Mouse (Mus musculus) CD4-positive, CD25-positive, alpha-beta regulatory T cell, adult 4 months (primary cell): ENCODE data around the gene C130050O18Rik. TPM values are rescaled to one million over a fixed set of nuclear protein-coding genes. Genes with fewer than 3 reads are reported as not detected.

Experiments
- ATAC-seq: one replicate; pipeline ENCODE4 v1.8.0; 2017
- polyA plus RNA-seq, 2 experiments: library from polyadenylated mRNA; unstranded; fragments of 100-300 nt; shearing (Covaris generic); gene quantifications; one replicate each; pipeline ENCODE4 v1.2.1; 2017

Gene C130050O18Rik
- polyA plus RNA-seq, 2 experiments from 2014 or later: not detected

DNA sequence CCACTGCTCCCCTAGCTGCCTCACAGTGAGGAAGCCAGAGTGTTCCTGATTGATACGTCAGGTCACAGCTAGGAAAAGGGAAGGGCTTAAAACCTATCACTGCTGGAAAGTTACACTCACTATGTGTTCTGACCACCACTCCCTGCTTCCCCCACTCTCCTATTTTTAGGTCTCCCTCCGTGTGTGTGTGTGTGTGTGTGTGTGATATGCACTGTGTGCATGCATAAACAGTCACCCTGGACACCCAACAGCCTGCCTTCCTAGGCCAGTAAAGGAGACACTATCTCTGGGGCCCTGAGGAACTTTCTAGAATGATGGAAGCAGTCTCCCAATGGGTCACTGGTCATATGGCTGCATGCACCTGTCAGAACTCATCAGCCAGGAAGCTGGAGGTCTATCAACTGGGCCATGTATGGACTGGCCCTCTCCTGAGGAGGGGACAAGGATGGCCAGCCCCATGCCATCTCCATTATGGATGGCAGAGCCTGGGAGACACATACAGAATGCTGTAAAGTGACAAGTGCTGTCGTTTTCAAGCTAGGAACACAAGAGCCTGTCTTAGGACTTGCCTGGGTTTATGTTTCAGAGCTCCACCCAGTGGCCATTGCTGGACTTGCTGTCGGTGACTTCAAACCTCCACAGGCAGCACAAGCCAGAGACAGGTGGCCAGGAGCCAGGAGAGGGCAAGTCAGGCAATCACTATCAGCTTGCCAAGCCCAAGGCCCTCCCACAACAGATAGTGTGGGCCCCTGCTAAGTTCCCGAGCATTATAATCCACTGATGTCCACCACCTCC is 6.9 kb upstream of the C130050O18Rik start:
- ATAC-seq: peak; percentile 90

DNA sequence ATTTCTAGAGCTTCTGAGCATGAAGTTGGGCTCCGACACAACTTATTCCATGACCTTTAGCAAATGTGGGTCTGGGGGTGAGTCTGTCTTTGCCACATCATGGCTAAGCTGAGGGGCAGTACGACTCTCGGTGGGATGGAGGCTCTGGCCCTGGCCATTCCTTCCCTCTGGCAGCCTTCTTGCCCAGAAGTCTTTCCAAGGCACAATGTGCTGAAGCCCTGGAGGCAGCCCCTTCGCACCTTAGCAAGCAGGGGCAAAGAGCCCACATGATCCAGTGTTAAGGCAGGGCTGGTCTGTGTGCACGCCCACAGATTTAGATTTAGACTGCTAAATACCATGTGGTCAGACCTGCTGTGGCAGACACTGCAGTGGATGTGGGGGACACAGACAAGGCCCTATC is 6.3 kb upstream of the C130050O18Rik start:
- ATAC-seq: no peak

DNA sequence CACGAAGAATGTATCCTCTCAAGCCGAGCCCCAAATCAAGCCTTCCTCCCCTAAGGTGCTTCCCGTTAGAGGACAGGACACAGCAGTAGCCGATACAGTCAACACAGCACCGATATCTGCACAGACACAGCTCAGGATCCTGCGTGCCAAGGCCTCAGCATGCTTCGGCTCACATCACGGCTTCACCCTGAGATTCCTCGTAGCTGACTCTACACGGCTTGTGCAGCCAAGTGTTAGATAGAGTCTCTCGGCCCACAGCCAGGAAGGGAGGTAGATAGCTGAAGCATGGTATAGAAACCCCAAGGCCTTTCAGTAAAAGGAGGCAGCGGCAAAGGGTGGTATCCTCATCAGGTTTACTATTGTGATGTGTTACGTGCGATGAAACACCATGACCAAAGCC is 5.1 kb upstream of the C130050O18Rik start:
- ATAC-seq: no peak

DNA sequence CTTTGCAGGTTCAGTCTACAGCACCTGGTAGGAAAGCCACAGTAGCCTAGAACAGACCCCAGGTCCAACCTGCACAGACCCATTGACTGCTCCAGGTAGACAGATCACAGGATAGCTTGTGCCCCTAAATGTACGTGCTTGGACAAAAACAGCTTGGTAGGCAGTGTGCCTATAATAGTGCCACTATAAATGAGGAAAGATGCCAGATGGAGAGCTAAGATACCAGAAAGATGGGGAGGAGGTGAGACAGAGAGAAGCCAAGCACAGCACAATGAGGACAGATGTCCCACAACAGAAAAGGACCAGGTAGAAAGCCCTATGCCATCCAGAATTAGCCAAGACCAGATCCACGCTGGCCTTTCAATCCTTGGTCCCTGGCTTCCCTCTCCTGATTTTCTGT is 3.0 kb upstream of the C130050O18Rik start:
- ATAC-seq: no peak

DNA sequence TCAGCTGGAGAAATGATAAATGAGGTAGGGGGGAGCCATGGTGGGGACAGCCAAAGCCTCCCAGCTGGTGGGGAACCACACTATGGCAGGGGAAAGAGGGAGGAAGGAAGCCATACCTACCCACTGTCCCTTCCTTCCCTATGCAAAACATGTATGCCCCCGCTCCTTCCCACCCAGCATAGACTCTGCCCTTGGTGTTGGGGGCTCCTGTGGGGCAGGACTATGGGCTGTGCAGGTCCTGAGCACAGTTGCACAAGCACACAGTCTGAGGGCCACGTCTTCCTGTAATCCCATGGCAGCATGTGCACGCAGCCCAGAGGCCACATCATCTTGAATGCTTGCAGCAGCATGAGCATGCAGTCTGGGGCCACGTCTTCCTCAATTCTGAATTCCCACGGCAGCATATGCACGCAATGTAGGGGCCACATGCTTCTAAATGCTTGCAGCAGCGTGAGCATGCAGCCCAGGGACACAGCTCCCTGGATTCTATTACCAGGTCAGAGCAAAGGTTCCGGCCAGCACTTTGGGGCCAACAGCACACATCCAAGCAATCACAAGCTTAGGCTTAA is 1.3 kb upstream of the C130050O18Rik start:
- ATAC-seq: no peak

DNA sequence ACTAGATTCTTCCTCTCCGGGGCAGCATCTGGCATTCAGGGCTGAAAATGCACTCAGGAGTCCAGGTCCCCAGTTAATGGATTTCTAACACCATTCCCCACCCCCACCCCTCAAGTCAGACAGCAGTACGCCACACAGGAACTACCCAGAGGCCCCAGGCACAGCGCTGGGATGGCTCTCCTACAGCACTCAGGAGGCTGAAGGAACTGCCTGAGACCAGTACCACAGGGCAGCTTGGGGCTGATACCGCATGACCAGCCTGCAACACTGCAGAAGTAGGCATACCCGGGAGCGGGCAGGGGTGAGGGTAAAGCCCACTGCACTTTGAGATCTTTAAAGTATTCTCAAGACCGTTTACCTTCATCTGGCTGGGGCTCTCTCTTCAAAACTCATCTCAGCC is 398 bp downstream of the C130050O18Rik start:
- ATAC-seq: no peak

DNA sequence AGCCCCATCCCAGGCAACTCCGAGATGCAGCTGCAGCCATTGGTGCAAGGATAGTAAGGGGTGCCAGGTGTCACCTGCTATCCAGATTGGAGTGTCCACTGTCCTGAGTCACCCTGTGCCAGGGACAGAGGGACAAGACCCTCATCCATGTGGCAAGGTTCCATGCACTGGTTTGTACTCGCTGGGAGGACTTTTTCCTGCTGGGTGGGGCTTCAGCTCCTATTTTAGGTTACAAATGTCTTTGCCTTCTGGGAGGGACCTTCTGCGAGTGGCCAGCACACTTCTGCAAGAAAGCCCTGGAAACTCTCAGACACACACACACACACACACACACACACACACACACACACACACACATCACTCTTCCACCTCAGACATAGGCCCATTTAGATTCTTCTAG is 873 bp downstream of the C130050O18Rik start:
- ATAC-seq: no peak

DNA sequence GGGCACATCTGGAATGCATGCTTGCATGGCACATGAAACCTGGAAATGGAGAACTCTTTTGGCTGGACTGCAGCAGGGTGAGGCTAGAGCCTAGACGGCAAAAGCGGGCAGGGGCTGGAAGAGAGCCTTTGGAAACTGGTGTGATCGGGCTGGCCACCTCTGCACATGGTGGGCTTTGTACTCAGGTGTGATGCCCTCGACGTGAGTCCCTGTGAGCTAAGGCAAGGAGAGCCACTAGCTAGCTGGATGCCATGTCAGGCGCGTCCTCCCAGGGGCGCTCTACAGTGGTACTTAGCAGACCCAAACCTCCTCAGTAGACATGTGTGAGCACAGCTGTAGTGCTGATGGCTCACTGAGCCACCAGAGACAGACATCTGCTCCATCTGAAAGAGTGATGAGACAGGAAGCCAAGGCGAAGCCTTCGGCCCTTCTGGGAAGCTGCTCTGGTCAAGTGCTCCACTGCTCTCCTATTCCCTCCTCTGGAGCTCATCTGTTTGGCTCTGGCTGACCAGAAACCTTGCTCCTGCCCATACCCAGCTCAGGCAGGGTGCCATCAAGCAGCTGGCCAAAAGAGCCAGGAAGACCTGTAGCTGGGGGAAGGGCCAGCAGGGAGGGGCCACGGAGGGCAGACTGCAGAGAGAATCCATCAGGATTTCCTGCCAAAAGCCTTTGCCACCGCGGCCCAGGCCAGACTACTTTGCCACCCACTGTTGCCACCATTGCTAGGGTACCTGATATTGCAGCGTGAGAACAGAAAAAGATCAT is 2.2 kb downstream of the C130050O18Rik start:
- no peak for ATAC-seq

DNA sequence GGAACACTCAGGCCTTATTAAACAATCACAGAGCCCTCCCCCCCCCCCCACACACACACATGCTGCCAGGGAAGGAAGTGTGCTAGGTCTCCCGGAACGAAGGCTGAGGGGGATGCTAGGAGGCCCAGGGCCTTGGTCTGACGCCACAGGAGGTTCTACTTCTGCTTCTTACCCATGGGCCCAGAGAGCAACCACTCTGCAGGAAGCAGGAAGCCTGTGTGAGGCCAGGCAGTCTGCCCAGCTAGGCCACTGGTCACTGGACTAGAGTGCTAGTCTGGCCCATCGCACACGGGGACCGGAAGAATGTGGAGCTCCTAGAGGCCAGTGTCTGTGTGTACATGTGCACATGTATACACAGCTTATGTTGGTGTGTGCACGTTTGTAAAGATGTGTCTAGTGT is 3.4 kb downstream of the C130050O18Rik start:
- ATAC-seq: no peak

DNA sequence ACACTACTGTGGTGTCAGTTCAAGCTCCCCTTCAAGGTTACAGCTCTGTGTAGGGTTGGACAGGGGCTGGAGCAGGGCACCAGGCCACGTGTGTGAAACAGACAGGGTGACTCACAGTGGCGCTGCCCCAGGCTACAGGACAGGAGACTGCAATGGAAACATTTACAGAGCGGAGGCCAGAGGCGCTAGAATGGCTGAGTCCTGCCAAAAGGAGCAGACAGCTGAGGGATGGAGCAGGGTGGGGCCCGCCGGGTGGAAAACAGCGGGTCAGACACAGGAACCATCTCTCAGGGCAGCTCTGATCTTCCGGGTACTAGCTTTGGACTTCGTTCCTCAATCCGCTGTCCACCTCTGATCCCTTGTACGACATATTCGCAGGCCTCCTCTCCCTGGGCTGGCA is 4.3 kb downstream of the C130050O18Rik start:
- ATAC-seq: no peak

DNA sequence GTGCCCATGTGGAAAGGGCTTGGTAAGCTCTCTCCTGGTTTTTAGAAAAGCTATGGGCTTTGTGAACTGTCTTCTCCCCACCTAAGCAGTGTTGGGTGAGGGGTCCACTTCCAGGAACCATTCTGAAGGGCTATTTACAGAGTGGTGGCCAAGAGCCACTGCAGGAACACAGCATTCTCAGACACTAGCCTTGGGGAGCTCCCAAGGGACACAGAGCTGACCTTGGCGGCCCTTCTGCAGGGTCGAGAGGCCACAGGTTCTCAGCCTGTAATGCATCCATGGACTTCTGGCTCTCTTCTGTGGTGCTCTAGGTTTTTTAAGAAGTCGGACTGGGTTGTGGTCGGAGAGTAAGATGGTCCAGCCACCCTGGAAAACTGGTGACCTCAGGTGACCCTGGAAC is 5.0 kb downstream of the C130050O18Rik start:
- ATAC-seq: no peak

DNA sequence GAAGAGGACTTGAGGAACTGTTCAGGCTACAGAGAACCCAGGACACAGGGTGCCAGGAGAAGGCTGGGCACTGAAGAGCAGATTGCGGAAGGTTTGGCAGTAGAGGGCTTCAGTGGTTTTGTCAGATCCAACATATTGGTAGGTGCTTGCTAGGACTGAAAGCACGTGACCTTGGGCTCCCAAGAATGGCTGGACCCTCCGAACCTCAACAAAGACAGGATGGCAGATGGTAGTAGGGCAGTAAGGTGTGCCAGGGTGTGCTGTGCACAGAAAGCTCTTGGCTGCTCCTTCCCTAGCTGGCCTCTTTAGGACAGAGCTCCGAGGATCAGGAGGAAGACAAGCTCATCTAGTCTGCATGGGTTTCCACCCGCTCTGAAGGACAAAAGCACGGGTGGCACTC is 6.0 kb downstream of the C130050O18Rik start:
- no peak for ATAC-seq

DNA sequence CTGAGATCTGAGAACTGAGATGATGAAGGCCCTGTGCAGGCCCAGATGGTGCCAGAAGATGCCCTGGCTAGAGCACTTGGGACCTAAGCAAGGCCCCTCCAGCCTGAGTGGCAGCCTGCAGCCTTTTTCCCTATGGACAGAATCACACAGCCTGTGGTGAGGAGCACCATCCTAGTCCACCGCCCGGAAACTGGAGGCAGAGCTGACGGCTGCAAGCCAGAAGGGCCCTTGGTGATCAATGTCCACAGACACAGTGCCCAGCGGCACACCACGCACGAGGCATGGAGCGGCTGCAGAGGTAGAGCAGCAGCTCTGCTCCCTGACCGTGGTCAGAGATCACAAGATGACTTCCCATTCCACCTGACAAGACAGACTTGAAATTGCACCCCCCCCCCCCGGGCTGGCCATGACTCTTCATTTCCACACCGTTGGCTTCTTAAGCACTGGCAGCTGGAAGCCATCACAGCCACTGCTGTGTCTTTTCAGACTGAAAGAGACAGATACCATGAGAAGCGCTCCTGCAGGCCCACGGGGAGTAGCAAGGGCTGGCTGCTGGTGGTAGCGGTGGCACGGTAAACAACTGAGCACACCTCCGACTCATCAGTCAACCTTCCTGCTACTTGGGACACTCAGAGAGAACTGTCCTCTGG is 6.7 kb downstream of the C130050O18Rik start:
- no peak for ATAC-seq

DNA sequence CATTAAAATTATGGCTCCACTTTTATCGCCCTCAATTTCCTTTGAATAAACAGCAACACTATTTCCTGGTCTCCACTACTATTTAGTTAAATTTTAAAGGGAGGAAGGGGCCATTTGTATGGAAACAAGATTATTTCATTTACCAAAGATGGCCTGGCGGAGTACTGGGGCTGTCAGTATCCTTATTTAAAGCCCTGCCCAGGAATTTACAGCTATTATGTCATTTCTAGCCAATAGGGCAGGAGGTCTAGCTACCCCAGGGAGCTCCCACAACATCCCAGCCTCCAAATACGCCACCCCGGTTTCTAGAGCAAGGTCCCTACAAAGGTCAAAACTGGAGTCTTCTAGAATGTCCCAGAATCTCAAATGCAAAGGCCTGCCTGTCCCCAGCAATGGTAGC is 8.5 kb downstream of the C130050O18Rik start:
- no peak for ATAC-seq

DNA sequence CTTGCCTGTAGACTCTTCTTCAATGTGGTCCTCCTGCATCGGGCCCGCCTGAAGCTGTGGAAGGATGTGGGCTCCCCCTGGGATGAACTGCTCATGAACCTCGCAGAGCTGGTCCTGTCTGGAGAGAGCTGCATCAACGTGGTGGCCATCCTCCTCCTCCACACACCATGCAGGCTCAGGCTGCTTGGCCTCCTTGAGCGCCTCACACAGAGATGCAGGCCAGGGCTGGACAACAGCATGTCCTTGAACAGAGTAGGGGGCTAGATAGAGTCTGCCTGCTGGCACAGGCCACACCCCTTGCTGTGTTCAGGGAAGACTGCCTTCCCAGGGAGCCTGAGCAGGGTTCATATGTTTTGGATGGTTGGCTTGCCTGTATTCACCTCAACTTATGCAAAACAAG is 9.9 kb downstream of the C130050O18Rik start:
- ATAC-seq: no peak

DNA sequence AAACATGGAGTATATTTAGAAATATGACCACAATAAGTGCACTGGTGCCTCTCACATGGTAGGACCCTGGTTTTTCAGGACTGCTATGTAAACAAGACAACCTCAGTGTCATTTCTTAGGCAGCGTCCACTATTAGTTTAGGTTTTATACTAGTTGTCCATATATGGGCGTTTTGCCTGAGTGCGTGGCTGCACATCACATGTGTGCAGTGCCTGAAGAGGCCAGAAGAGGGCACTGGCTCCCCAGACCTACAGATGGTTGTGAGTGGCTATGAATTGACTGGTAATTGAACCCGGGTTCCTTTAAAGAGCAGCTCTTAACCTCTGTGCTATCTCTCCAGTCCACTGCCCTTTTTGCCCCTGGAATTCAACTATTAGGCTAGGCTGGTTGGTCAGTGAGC is 11.9 kb downstream of the C130050O18Rik start:
- no peak for ATAC-seq

DNA sequence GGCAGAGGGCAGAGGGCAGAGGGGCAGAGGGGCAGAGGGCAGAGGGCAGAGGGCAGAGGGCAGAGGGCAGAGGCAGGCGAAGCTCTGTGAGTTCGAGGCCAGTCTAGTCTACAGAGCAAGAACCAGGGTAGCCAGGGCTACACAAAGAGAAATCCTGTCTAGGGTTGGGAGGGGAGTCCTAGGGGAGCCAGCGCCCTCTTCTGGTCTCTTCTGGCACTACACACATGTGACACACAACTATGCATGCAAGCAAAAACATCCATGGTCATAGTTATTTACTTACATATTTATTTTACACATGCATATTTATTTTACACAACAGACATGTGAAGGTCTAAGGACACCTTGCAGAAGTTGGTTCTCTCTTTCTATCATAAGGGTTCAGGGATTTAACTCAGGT is 12.4 kb downstream of the C130050O18Rik start:
- no peak for ATAC-seq

DNA sequence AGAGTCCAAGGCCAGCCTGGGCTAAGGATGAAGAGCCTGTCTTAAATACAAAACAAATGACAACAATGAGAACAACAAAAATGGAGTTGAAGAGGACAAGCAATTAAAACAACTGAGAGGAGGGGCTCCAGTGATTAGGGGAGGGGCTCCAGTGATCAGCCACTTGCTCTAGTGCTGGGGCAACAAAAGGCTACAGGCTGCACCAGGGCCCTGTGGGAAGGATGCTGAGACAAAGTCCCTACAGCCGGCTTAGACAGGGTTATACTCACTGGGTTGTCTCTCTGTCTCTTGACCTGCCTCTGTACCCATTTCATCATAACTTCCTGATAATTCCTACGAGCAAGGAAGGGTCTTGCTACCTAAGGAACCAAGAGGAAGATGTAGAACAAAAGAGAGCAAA is 13.0 kb downstream of the C130050O18Rik start:
- ATAC-seq: no peak

DNA sequence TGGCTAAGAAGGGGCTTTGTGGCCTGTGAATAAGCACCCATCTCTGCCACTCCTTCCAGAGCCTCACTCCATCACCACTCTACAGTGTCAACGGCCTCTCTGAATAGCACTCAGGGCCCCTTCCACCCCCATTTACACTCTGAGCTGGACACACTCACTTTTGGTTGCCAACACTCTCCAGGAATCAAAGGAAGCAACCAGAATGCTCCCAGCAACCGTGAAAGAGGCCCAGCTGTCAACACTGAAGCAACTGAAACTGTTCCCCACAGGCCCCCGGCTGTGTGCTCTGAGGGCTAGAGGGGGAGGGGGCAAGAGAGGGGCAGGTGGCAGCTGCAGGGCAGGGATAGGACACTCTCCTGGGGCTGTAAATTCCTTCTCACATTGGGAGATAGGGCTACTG is 13.6 kb downstream of the C130050O18Rik start:
- ATAC-seq: no peak

DNA sequence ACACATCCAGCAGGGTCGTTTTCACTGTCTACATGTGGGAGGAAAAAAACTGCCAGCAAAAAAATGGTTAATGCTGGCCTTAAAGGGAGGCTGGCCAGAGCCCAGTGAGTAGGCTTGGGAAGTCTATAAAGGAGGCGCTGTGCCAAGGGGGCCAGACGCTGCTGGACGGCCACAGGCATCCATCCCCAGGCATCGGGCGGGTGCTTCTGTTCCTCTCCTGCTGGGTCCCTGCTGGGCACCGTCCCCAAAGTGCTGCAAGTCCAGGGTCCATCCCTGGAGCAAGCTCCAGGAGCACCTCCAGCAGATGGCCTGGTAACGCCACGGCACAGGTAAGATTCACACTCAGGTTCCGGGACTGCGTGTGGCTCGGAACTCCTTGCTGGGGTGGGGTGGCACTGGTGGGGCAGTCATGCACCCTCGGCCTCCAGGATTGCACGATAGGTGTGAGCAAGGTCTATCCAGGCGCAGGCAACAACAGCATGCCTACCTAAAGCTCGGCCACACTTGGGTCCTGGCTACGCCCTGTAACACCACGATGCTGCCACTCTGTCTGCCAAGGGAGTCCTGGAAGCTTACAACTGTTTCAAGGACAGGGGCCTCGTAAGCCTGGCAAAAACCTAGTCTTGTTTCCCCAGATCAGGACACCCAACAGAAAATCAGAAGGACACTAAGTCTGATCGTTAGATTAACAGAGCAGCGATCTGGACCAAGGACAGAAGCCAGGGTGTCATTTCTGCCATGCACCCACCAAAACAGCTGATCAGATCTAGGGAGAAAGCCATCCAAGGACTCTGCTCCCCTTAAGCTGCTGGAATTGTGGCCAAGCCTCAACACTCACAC is 18.2 kb downstream of the C130050O18Rik start, which contains the start of gene Gper1:
Gene Gper1 (plus strand): TSS at position 126 of the 840 bp plus-strand sequence.
- no peak for ATAC-seq

DNA sequence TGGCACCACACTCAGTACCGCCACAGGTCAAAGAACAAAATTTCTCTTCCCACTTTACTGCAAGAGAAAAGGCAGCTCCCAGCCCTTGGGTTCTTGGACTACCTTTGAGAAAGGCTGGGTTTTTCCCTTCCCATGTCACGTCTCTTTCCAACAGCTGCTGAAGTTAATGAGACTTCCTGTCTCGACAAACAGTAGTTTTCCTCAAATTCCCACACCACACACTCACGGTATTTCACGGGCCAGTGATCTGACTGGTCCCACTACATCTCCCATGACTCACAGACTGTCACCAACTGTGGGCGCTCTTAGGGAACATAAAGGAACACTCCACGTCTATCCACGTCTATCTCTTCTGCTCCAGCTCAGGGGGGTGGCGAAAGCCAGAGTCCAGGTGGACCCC is 20.1 kb downstream of the C130050O18Rik start:
- ATAC-seq: no peak

DNA sequence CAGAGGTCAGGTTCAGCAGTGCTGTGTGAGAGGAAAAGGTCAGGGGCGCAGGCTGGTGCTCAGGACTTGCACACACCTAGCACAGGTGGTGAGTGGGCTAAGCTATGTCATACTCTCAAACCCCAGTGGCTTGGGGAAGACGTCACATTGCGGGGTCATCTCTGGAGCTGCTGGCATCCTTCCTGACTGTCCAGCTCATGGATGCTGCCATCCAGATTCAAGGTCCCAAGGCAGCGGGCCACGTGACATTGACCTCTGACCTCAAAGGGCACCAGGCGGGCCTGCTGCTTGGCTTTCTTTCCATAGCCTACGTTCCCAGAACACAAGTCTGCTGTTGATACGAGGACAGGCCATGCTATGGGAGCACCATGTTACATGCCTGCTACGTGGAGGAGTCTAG is 21.9 kb downstream of the C130050O18Rik start:
- no peak for ATAC-seq
